Mouse (Mus musculus) midbrain, embryonic 12.5 days (tissue): ENCODE results near the gene Msn. TPM values are rescaled to one million over a fixed set of nuclear protein-coding genes. Genes with fewer than 3 reads are reported as not detected.

ENCODE experiments used
- ATAC-seq: fragments of 200-750 bp; cut with Nextera tagmentation; 2 replicates; pipeline ENCODE4 v1.8.0; 2017; ENCODE audit warnings: low read depth, moderate TSS enrichment, moderate library complexity; ENCODE audit not compliant: low FRiP score
- H3K27ac ChIP-seq: fragments of 300-500 bp; sonication (generic); replicated peaks from 2 replicates; pipeline ENCODE4 v1.5.1; 2016; ENCODE audit warnings: mild to moderate bottlenecking
- H3K27me3 ChIP-seq: fragments of 300-500 bp; sonication (generic); 2 replicates; pipeline ENCODE4 v1.6.1; 2016; ENCODE audit warnings: mild to moderate bottlenecking
- H3K36me3 ChIP-seq: fragments of 300-500 bp; sonication (generic); 2 replicates; pipeline ENCODE4 v1.6.1; 2016
- H3K4me1 ChIP-seq: fragments of 300-500 bp; sonication (generic); 2 replicates; pipeline ENCODE4 v1.6.1; 2016
- H3K4me2 ChIP-seq: fragments of 300-500 bp; sonication (generic); replicated peaks from 2 replicates; pipeline ENCODE4 v1.6.1; 2016; ENCODE audit warnings: mild to moderate bottlenecking, moderate library complexity
- H3K4me3 ChIP-seq: fragments of 300-500 bp; sonication (generic); 2 replicates; pipeline ENCODE4 v1.5.1; 2016; ENCODE audit warnings: mild to moderate bottlenecking
- H3K9ac ChIP-seq: fragments of 300-500 bp; sonication (generic); replicated peaks from 2 replicates; pipeline ENCODE4 v1.6.1; 2016; ENCODE audit warnings: mild to moderate bottlenecking, moderate library complexity
- H3K9me3 ChIP-seq: fragments of 300-500 bp; sonication (generic); 2 replicates; pipeline ENCODE4 v1.6.1; 2016; ENCODE audit warnings: mild to moderate bottlenecking
- WGBS: fragments of 180-500 bp; shearing (Covaris S2); methylation state at CpG from one replicate; pipeline ENCODE4 v1.1.7; 2016; 5-methylcytosine and 5-hydroxymethylcytosine counted together
- polyA plus RNA-seq: library from polyadenylated mRNA; unstranded; fragments of >200 nt; fragmentation: Nextera tagmentation; extraction: Ambion mirVana; gene quantifications from 2 replicates; pipeline ENCODE4 v1.2.1, GENCODE M21; 2016

Gene Msn
- polyA plus RNA-seq, 1 experiment from 2014 or later, result 82.5 TPM

DNA sequence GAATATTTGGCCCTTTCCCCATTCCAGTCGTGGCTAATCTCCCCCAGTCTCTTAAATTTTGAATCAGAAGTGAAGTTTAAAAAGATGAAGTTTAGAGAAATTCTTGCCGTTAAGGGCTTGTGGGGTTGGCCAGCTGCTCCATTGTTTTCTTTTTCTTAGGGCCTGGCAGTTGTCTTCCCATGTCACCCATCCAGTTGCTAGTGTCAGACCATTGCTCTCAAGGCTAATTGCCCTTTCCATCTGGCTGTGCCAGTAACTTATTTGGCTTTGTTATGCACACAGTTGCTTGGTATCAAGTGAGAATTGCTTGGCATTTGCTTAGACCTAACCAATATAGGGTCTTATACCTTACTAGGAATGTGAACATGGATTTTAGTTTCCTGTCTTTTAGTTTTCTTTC is 24.2 kb downstream of the Msn start:
- no peak for ATAC-seq
- no peak overlapping the region for H3K4me3 ChIP-seq
- H3K9me3 ChIP-seq, result no peaks in the 10 kb centered on the region
- WGBS, result 72% methylated on average over 2 of the region's 2 CpGs
- no peaks in the 10 kb centered on the region for H3K36me3 ChIP-seq
- H3K27ac ChIP-seq, result no peak overlapping the region
- H3K4me2 ChIP-seq, result no peak overlapping the region
- H3K4me1 ChIP-seq, result no peaks in the 10 kb centered on the region
- no peak overlapping the region for H3K9ac ChIP-seq
- no peaks in the 10 kb centered on the region for H3K27me3 ChIP-seq

DNA sequence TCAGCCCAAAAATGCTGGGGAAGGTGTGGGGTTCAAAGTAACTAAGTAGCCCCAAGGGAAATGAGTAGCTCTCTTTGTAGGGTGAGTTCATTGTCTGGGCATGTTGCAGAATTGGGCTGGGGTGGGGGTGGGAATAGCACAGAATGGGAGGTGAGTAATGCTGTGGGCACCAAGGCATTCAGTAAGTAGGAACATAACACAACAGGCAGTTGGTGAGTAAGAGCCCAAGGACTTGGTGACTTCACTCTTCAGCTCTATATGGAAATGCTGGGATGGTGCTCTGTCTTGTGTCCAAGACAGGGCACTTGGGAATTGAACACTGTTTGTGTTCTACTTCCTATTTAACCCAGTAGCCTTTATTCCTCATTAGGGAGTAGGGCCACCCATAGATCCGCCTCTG is 26.1 kb downstream of the Msn start:
- no peak for ATAC-seq
- no peak overlapping the region for H3K9ac ChIP-seq
- H3K27me3 ChIP-seq, result no peaks in the 10 kb centered on the region
- H3K27ac ChIP-seq, result no peak overlapping the region
- WGBS, result 83% methylated on average over 1 of the region's 1 CpGs
- H3K4me2 ChIP-seq, result no peak overlapping the region
- H3K36me3 ChIP-seq, result no peaks in the 10 kb centered on the region
- H3K9me3 ChIP-seq, result no peaks in the 10 kb centered on the region
- no peak overlapping the region for H3K4me3 ChIP-seq
- no peaks in the 10 kb centered on the region for H3K4me1 ChIP-seq

DNA sequence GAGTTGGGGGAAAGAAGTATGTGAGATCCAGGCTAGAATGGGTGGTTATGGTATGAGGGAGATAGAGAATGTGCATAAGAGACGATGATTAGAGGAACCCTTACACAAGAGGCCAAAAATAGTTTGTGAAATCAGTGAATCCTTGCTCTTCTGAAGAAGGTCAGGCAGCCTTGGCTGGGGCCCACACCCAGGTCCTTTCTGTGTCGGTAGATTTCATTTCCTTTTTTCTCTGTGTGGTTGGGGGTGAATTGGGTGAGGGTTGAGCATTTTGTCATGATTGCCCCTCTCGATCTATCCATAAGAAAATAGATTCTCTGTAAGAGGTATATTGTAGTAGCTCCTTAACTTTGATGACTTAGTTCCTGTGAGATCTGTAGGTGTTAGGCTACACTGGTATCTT is 31.0 kb downstream of the Msn start:
- no peaks in the 10 kb centered on the region for H3K4me1 ChIP-seq
- no peaks in the 10 kb centered on the region for H3K36me3 ChIP-seq
- no peak overlapping the region for H3K9ac ChIP-seq
- no peaks in the 10 kb centered on the region for H3K9me3 ChIP-seq
- no peak for ATAC-seq
- no peaks in the 10 kb centered on the region for H3K27me3 ChIP-seq
- no peak overlapping the region for H3K27ac ChIP-seq
- H3K4me3 ChIP-seq, result no peak overlapping the region
- H3K4me2 ChIP-seq, result no peak overlapping the region
- WGBS, result 89% methylated on average over 3 of the region's 3 CpGs

DNA sequence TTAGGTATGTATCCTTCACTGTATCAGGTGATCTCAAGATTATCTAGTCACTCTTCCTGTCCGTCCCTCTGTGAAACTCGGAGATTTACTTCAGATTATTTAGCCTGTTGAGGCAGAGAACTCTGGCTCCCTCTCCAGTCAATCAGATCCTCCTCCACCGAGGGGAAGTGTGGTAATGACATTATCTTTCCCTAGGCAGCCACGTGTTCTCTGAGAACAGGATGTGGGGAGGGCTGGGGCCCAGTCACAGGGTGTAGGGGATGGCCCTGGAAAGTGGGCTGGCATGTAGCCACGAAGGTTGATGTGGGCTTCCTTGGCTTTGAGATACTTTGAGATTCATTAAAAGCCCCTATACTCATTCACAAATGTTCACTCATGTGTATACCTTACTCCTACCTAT is 34.3 kb downstream of the Msn start:
- Histone ChIP-seq H3K9ac (no peak overlapping the region), H3K27me3 (no peaks in the 10 kb centered on the region), H3K9me3 (no peaks in the 10 kb centered on the region), H3K4me1 (no peaks in the 10 kb centered on the region), H3K4me2 (no peak overlapping the region), H3K36me3 (no peaks in the 10 kb centered on the region), H3K27ac (no peak overlapping the region), H3K4me3 (no peak overlapping the region)
- ATAC-seq, result no peak
- 59% methylated on average over 5 of the region's 5 CpGs for whole genome bisulfite sequencing

DNA sequence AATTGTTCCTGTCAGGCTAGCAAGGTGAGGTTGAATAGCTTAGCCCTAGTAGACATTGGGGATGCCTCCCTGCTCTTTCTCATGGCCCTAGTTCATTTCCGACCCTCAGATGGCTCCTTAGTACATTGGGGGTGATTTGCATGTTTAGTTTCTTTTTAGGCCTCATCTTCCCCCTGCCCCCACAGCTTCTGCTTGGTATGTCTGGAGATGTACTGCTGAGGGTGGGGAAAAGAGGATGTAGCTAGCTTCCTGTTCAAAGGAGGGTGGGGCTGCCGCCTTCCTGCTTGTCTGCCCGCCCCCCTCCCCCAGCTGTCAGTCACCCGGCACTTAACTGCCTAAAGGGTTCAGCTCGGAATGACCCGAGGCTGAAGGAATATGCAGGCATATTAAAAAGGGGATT is 34.8 kb downstream of the Msn start:
- H3K4me3 ChIP-seq, result no peak overlapping the region
- 51% methylated on average over 6 of the region's 6 CpGs for WGBS
- H3K27me3 ChIP-seq, result no peaks in the 10 kb centered on the region
- no peaks in the 10 kb centered on the region for H3K4me1 ChIP-seq
- H3K36me3 ChIP-seq, result no peaks in the 10 kb centered on the region
- H3K9me3 ChIP-seq, result no peaks in the 10 kb centered on the region
- H3K4me2 ChIP-seq, result no peak overlapping the region
- no peak overlapping the region for H3K27ac ChIP-seq
- ATAC-seq, result no peak
- H3K9ac ChIP-seq, result no peak overlapping the region

DNA sequence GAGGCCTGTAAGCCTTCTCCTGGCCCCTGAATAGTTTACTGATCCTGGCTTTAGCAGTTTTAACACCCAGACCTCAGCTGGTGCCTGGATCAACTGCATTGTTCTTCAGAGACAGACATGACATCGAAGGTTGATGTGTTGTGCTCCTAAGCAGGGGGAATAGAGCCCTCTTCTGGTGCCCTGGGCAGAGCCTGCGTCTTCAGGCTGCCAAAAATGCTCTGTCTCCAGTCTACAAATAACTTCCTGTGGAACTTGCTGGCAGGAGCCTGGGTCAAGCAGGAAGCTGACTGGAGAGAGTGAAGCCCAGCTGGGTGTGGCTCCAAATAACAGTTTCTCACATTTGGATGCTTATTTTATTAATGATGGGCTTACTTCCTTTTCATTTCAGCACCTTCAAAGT is 37.4 kb downstream of the Msn start:
- Histone ChIP-seq H3K36me3 (no peaks in the 10 kb centered on the region), H3K4me2 (no peak overlapping the region), H3K9me3 (no peaks in the 10 kb centered on the region), H3K27ac (no peak overlapping the region), H3K4me3 (no peak overlapping the region), H3K4me1 (no peaks in the 10 kb centered on the region), H3K9ac (no peak overlapping the region), H3K27me3 (no peaks in the 10 kb centered on the region)
- no peak for ATAC-seq
- WGBS, result 63% methylated on average over 2 of the region's 2 CpGs

DNA sequence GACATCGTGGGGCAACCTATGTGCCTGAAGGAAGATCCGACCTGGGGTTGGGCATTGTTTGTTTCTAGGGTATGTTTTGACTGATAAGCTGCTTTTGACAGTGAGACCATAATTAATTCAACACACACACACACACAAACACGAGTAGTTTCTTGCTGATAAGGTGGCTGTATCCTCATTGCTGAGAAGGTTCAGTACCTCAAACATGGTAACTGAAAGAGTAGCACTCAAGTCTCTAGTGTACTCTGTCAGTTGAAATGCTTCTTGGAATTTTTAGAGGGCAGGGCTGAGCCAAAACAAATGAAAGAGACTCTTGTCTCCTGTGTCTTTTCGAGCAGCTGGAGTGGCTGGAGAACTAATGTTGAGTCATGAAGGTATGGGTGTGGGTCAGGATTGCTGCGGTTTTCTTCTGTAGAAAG is 38.4 kb downstream of the Msn start:
- WGBS, result 79% methylated on average over 5 of the region's 5 CpGs
- H3K27me3 ChIP-seq, result no peaks in the 10 kb centered on the region
- ATAC-seq, result no peak
- no peaks in the 10 kb centered on the region for H3K36me3 ChIP-seq
- H3K4me3 ChIP-seq, result no peak overlapping the region
- no peaks in the 10 kb centered on the region for H3K9me3 ChIP-seq
- H3K4me1 ChIP-seq, result no peaks in the 10 kb centered on the region
- no peak overlapping the region for H3K9ac ChIP-seq
- H3K4me2 ChIP-seq, result no peak overlapping the region
- H3K27ac ChIP-seq, result no peak overlapping the region

DNA sequence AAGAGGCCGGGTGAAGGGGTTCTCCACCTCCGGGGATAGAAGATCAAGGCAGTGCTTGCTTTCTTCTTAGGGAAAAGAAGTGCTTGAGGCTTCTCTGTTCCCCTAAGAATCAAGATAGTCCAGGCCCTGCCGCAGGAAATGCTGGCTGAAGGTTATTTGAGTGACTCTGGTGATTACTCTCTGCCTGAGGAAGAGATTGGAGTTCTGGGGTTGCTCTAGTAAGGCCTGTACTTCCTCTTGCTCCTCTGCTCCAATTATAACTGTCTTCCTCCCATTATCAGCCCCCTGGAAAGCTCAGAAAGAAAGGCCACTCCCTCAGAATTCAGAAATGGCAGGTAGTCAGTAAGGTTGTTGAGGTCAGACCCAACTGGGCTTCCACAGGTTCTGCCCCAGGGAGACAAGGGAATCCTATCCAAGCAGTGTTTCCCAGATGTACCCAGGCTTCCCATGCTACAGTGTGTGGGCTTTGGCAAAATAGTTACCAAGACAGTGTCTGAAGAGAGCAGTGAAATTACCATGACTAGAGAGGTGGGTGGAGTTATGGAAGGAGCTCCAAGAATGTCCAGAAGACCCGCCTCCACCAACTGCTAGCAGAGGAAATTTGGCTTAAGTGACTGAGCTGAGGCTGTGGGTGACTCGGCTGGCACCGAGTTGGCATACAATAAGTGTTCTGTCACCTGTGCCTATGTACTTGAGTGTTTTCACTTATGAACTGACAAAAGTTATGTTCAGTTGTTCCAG is 39.2 kb downstream of the Msn start:
- ATAC-seq, result peak; percentile 47; the same call in 1 of the 2 replicates
- Histone ChIP-seq H3K4me1 (no peaks in the 10 kb centered on the region), H3K9ac (no peak overlapping the region), H3K4me2 (no peak overlapping the region), H3K27me3 (no peaks in the 10 kb centered on the region), H3K27ac (no peak overlapping the region), H3K4me3 (no peak overlapping the region), H3K36me3 (no peaks in the 10 kb centered on the region), H3K9me3 (no peaks in the 10 kb centered on the region)
- WGBS, result 80% methylated on average over 6 of the region's 6 CpGs

DNA sequence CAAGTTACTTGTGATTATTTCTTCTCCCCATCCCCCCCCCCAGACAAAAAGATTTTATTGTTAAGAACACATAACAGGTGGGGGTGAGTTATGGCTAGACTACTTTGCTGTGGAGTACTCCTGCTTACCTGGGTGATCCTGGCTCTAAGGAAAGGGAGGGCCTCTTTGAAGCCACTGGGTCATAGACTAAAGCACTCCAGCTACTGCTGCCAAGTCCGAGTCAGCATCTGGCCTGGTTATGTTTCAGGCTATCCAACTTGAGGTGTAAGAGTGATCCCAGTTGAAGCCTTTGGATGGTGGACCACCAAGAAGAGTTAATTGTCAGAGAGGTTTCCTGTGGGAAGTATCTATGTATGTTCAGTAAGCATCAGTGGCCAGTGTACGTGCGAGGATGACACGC is 39.7 kb downstream of the Msn start:
- H3K9ac ChIP-seq, result no peak overlapping the region
- H3K4me1 ChIP-seq, result no peaks in the 10 kb centered on the region
- H3K27me3 ChIP-seq, result no peaks in the 10 kb centered on the region
- no peak for ATAC-seq
- no peak overlapping the region for H3K27ac ChIP-seq
- no peak overlapping the region for H3K4me2 ChIP-seq
- WGBS, result 83% methylated on average over 4 of the region's 4 CpGs
- no peaks in the 10 kb centered on the region for H3K9me3 ChIP-seq
- H3K36me3 ChIP-seq, result no peaks in the 10 kb centered on the region
- no peak overlapping the region for H3K4me3 ChIP-seq

DNA sequence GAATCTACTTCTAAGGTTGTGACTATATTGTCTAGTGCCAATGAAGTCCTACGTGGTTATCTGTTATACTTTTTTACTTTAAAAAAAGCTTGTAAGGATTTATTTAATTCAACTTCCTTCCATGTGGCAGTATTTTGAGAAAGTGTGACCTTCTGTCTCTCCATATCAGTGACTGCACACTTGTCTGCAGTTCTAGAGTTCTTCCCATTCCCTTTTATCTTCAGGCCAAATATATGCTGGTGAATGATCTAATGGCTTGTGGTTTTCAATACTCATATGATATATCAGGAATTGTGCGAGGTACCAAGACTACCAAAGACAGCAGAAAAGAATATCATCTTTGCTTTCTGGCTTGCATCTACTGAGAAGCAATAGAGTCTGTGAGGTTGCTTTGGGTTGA is 43.4 kb downstream of the Msn start:
- H3K4me1 ChIP-seq, result no peaks in the 10 kb centered on the region
- H3K27ac ChIP-seq, result no peak overlapping the region
- H3K4me3 ChIP-seq, result no peak overlapping the region
- H3K36me3 ChIP-seq, result no peaks in the 10 kb centered on the region
- H3K27me3 ChIP-seq, result no peaks in the 10 kb centered on the region
- no peak for ATAC-seq
- H3K9ac ChIP-seq, result no peak overlapping the region
- no peaks in the 10 kb centered on the region for H3K9me3 ChIP-seq
- WGBS, result 84% methylated on average over 2 of the region's 2 CpGs
- H3K4me2 ChIP-seq, result no peak overlapping the region

DNA sequence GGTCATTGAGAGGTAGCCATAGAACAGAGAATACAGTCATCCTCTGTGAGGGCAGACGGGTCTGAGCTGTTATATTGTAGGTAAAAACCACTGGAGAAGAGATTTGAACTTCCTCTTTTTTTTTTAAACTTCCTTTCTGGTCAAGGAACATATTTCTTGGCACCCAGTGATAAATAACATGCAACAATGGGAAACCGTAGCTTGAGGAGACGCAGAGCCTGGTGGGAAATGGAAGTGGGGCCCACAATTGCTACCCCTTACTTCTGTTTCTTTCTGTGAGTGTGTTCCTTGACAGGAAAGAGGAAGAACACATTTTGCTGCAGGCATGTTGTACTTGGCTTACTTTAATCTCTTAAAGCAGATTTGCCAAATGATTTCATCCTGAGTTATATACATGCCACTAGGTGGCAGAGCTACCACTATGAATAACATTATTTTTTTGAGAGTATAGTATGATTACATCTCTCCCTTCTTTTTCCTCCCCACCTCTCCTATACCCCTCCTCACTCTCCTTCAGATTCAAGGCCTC is 49.2 kb downstream of the Msn start:
- WGBS, result 86% methylated on average over 3 of the region's 3 CpGs
- H3K4me1 ChIP-seq, result no peaks in the 10 kb centered on the region
- no peak overlapping the region for H3K27ac ChIP-seq
- no peak for ATAC-seq
- no peaks in the 10 kb centered on the region for H3K27me3 ChIP-seq
- no peak overlapping the region for H3K4me2 ChIP-seq
- no peaks in the 10 kb centered on the region for H3K9me3 ChIP-seq
- no peak overlapping the region for H3K9ac ChIP-seq
- no peak overlapping the region for H3K4me3 ChIP-seq
- no peaks in the 10 kb centered on the region for H3K36me3 ChIP-seq

DNA sequence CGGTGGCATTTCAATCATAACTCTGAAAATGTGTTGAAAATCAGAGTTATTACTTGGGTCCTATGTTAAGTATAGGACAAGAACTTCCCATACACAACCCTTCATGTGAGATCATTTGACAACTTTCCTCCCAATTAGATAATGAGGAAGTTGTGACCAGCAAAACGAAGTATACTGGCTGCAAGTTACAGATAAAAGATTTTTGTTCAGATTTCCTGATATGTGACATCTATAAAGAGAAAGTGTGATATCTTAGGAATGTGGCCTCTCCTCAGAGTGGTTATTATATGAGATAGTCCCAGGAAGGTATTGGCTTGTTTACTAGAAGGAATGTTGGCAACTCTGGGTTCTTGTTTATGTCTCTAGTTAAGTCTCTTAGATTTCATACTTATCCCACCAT is 52.4 kb downstream of the Msn start:
- Histone ChIP-seq H3K9me3 (no peaks in the 10 kb centered on the region), H3K36me3 (no peaks in the 10 kb centered on the region), H3K4me2 (no peak overlapping the region), H3K4me1 (no peaks in the 10 kb centered on the region), H3K27ac (no peak overlapping the region), H3K4me3 (no peak overlapping the region), H3K27me3 (no peaks in the 10 kb centered on the region), H3K9ac (no peak overlapping the region)
- no peak for ATAC-seq
- WGBS, result 91% methylated on average over 2 of the region's 2 CpGs

DNA sequence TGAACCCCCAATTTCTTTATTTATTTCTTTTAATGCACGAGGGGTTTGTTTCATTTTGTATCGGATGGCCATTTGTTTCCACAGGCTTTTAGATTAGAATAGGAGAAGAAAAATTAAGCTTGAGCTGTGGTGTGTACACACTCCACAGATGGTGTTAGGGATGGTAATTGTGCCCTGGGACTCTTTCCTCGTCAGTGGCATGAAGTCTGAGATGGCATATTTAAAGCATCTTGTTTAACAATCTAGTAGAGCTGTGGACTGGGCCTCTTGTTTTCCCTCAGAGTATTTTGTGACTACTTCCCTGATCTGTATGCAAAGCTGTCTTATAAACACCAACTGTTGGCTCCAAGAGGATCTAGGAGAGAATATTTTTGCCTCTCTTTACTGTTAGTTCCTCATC is 57.5 kb downstream of the Msn start:
- no peak for ATAC-seq
- Histone ChIP-seq H3K36me3 (no peaks in the 10 kb centered on the region), H3K9me3 (no peaks in the 10 kb centered on the region), H3K4me1 (no peaks in the 10 kb centered on the region), H3K4me3 (no peak overlapping the region), H3K4me2 (no peak overlapping the region), H3K27me3 (no peaks in the 10 kb centered on the region), H3K27ac (no peak overlapping the region), H3K9ac (no peak overlapping the region)
- WGBS, result 80% methylated on average over 3 of the region's 3 CpGs
